Mouse (Mus musculus) liver, embryonic 16.5 days (tissue): ENCODE results near the gene 2810408A11Rik. TPM values are rescaled to one million over a fixed set of nuclear protein-coding genes. Genes with fewer than 3 reads are reported as not detected.

Experiments
- ATAC-seq: fragments of 200-750 bp; cut with Nextera tagmentation; 2 replicates; pipeline ENCODE4 v1.8.0; 2017; ENCODE audit warnings: low read depth, mild to moderate bottlenecking, moderate number of reproducible peaks, moderate library complexity
- H3K27ac ChIP-seq: fragments of 300-500 bp; sonication (generic); 2 replicates; pipeline ENCODE4 v1.5.1; 2014; ENCODE audit warnings: mild to moderate bottlenecking, low read length
- H3K27me3 ChIP-seq: fragments of 300-500 bp; sonication (generic); 2 replicates; pipeline ENCODE4 v1.6.1; 2014; ENCODE audit warnings: low read depth, low read length, mixed read lengths; ENCODE audit not compliant: control insufficient read depth, insufficient read depth
- H3K36me3 ChIP-seq: fragments of 300-500 bp; sonication (generic); 2 replicates; pipeline ENCODE4 v1.6.1; 2014; ENCODE audit warnings: mild to moderate bottlenecking; ENCODE audit not compliant: control insufficient read depth, insufficient read depth
- H3K4me1 ChIP-seq: fragments of 300-500 bp; sonication (generic); 2 replicates; pipeline ENCODE4 v1.6.1; 2014; ENCODE audit warnings: low read depth, low read length, mixed read lengths; ENCODE audit not compliant: control insufficient read depth
- H3K4me2 ChIP-seq: fragments of 300-500 bp; sonication (generic); 2 replicates; pipeline ENCODE4 v1.6.1; 2014; ENCODE audit warnings: low read depth, low read length, mixed read lengths
- H3K4me3 ChIP-seq: fragments of 300-500 bp; sonication (generic); 2 replicates; pipeline ENCODE4 v1.5.1; 2014; ENCODE audit warnings: low read depth, mild to moderate bottlenecking, low read length
- H3K9ac ChIP-seq: fragments of 300-500 bp; sonication (generic); 2 replicates; pipeline ENCODE4 v1.6.1; 2014; ENCODE audit warnings: low read depth, low read length
- H3K9me3 ChIP-seq: fragments of 300-500 bp; sonication (generic); replicated peaks from 2 replicates; pipeline ENCODE4 v1.6.1; 2016; ENCODE audit warnings: low read length; ENCODE audit not compliant: control insufficient read depth
- WGBS: fragments of 180-500 bp; shearing (Covaris S2); extraction: QIAGEN DNeasy Blood & Tissue Kit; methylation state at CpG from one replicate; pipeline ENCODE4 v1.1.7; 2014; ENCODE audit not compliant: insufficient replicate concordance; 5-methylcytosine and 5-hydroxymethylcytosine counted together
- polyA plus RNA-seq: library from polyadenylated mRNA; unstranded; fragments of >200 nt; fragmentation: Nextera tagmentation; extraction: Ambion mirVana; gene quantifications from 2 replicates; pipeline ENCODE4 v1.2.1, GENCODE M21; 2015

The 2810408A11Rik gene
- polyA plus RNA-seq, 1 experiment from 2014 or later, result 0.46 TPM

DNA sequence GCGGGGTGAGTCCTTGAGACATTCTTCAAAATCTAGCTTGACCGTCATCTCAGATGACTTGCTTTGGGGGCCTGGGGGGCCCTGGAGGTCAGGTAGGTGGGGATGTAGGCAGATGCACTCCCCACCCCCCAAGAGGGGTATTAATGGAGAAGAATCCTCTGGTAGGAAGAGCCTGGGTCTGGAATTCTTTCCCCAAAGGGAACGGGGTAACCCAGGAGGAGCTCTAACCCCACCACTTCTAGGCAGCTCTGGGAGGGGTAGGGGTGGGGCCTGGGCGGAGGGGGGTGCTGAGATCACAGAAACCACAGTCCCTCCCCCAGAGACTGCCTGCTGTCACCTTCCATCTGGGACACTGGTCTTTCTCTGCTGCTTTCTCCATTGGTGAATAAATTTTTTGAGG is 5.5 kb downstream of the 2810408A11Rik start, which contains the start of gene Acap1:
Gene Acap1, minus strand, starts transcription at position 249 of the 400 bp plus-strand sequence.
- peaks cover 29% of the 10 kb centered on the region for H3K4me1 ChIP-seq
- H3K4me2 ChIP-seq, result 0 out of 2 replicates have a peak within 1 kb of the TSS, but pooled peaks have one; percentile 22
- H3K9ac ChIP-seq, result no peak within 1 kb of the TSS
- peak within 1 kb of the TSS; percentile 64 for H3K27ac ChIP-seq
- H3K9me3 ChIP-seq, result no peaks in the 10 kb centered on the region
- no peaks in the 10 kb centered on the region for H3K36me3 ChIP-seq
- 31% methylated on average over 4 of the region's 4 CpGs for WGBS
- H3K4me3 ChIP-seq, result peak within 1 kb of the TSS; percentile 22; the same call in 1 of the 2 replicates
- 0 out of 2 replicates have a peak, but pooled peaks cover 3% of the 10 kb centered on the region for H3K27me3 ChIP-seq
- ATAC-seq, result peak; percentile 63

DNA sequence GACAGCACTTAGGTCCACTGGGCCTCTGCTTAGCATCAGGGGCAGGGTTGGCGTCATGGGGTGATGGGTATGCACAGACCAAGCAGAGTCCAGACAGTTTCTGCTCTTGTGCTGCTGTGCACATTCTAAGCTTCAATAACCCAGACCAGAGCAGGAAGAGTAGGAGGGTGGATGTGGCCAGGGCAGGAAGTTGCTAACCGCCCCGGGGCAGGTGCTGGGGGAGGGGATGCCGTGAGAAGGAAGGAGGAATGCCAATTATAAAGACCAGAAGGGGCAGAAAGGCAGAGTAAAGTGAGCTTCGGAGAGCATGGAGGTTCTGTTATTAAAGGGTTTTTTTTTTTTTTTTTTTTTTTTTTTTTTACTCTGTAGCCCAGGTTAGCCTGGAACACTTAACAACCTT is 6.1 kb downstream of the 2810408A11Rik start:
- no peak overlapping the region for H3K9ac ChIP-seq
- no peaks in the 10 kb centered on the region for H3K9me3 ChIP-seq
- 17% methylated on average over 5 of the region's 5 CpGs for WGBS
- H3K4me1 ChIP-seq, result peaks cover 23% of the 10 kb centered on the region
- no peak for ATAC-seq
- H3K36me3 ChIP-seq, result no peaks in the 10 kb centered on the region
- H3K27ac ChIP-seq, result no peak overlapping the region; the same call in 1 of the 2 replicates
- 0 out of 2 replicates have a peak, but pooled peaks cover 3% of the 10 kb centered on the region for H3K27me3 ChIP-seq
- H3K4me2 ChIP-seq, result no peak overlapping the region
- H3K4me3 ChIP-seq, result peak overlapping the region; percentile 22; the same call in 1 of the 2 replicates

GRCm38 (mm10) chr11:69891482-69891881 is 9.3 kb downstream of the 2810408A11Rik start:
- H3K27ac ChIP-seq, result no peak overlapping the region
- no peak overlapping the region for H3K4me3 ChIP-seq
- ATAC-seq, result no peak
- no peak overlapping the region for H3K9ac ChIP-seq
- H3K4me1 ChIP-seq, result peaks cover 36% of the 10 kb centered on the region
- H3K36me3 ChIP-seq, result no peaks in the 10 kb centered on the region
- H3K4me2 ChIP-seq, result no peak overlapping the region
- WGBS, result 35% methylated on average over 4 of the region's 4 CpGs
- no peaks in the 10 kb centered on the region for H3K9me3 ChIP-seq
- no peaks in the 10 kb centered on the region for H3K27me3 ChIP-seq

- ATAC-seq, result peak; percentile 76
- peak overlapping the region; percentile 27; the same call in 1 of the 2 replicates for H3K9ac ChIP-seq
Observed at GRCm38 (mm10) chr11:69886907-69887635, 13.7 kb downstream of the 2810408A11Rik start.

DNA sequence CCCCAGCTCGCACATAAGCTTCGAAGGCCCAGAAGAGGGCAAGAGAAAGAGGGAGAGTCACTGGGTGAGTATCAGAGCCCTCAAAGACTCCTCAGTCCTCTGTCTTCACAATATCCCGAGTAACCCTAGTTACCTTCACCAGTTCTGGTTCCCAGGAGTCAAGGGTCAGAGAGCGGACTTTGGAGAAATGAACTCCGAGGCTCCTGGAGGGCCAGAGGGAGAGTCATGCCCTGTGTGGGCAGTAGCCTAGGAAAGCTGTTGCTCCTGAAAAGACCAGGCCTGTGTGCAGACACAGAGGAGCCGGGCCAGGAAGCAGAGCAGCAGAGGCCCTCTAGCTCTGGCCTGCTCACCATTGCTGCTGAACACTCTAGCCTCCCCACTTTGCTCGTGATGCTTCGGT is 16.1 kb downstream of the 2810408A11Rik start:
- Histone ChIP-seq H3K27ac (no peak overlapping the region), H3K4me1 (peaks cover 45% of the 10 kb centered on the region), H3K9me3 (no peaks in the 10 kb centered on the region), H3K4me3 (no peak overlapping the region), H3K36me3 (no peaks in the 10 kb centered on the region), H3K9ac (no peak overlapping the region), H3K27me3 (no peaks in the 10 kb centered on the region), H3K4me2 (no peak overlapping the region)
- WGBS, result 70% methylated on average over 8 of the region's 8 CpGs
- ATAC-seq, result no peak

More at GRCm38 (mm10) chr11:69886907-69887635, 13.7 kb downstream of the 2810408A11Rik start:
- peak overlapping the region; percentile 41 for H3K27ac ChIP-seq
- no peaks in the 10 kb centered on the region for H3K27me3 ChIP-seq
- 20% methylated on average over 8 of the region's 8 CpGs for WGBS
- H3K9me3 ChIP-seq, result no peaks in the 10 kb centered on the region
- H3K4me3 ChIP-seq, result no peak overlapping the region
- peak overlapping the region; percentile 26 for H3K4me2 ChIP-seq
- H3K4me1 ChIP-seq, result peaks cover 29% of the 10 kb centered on the region
- no peaks in the 10 kb centered on the region for H3K36me3 ChIP-seq

- Histone ChIP-seq H3K9ac (no peak overlapping the region), H3K4me2 (no peak overlapping the region), H3K27me3 (no peaks in the 10 kb centered on the region), H3K4me3 (no peak overlapping the region), H3K4me1 (peaks cover 49% of the 10 kb centered on the region), H3K36me3 (no peaks in the 10 kb centered on the region), H3K27ac (no peak overlapping the region), H3K9me3 (no peaks in the 10 kb centered on the region)
- 73% methylated on average over 9 of the region's 9 CpGs for WGBS
- no peak for ATAC-seq
Observed at GRCm38 (mm10) chr11:69884240-69884639, 16.5 kb downstream of the 2810408A11Rik start.

- H3K4me2 ChIP-seq, result no peak overlapping the region
- ATAC-seq, result no peak
Observed at GRCm38 (mm10) chr11:69883527-69884151, 17.1 kb downstream of the 2810408A11Rik start.

DNA sequence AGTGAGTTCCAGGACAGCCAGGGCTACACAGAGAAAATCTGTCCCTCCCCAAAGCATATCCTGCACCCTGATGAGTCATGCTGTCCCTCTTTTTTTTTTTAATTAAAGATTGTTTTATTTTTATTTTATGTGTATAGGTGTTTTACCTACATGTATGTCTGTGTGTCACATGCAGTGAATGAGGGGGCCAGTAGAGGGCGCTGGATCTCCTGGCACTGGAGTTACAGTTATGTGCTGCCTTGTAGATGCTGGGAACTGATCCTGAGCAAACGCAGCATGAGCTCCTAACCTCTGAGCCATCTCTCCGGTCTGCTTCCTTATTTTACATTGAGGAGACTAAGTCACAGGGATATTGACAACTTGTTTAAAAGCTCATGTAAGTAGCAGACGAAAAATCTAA is 17.7 kb downstream of the 2810408A11Rik start:
- H3K4me3 ChIP-seq, result no peak overlapping the region
- WGBS, result 67% methylated on average over 4 of the region's 4 CpGs

More at GRCm38 (mm10) chr11:69883527-69884151, 17.1 kb downstream of the 2810408A11Rik start:
- no peak overlapping the region for H3K9ac ChIP-seq
- H3K27ac ChIP-seq, result no peak overlapping the region
- H3K36me3 ChIP-seq, result no peaks in the 10 kb centered on the region
- WGBS, result 64% methylated on average over 8 of the region's 8 CpGs
- H3K4me1 ChIP-seq, result peaks cover 55% of the 10 kb centered on the region
- H3K9me3 ChIP-seq, result no peaks in the 10 kb centered on the region
- H3K27me3 ChIP-seq, result no peaks in the 10 kb centered on the region
- H3K4me3 ChIP-seq, result no peak overlapping the region

More for the DNA sequence above, 17.7 kb downstream of the 2810408A11Rik start:
- Histone ChIP-seq H3K27ac (no peak overlapping the region), H3K4me1 (peaks cover 59% of the 10 kb centered on the region), H3K9me3 (no peaks in the 10 kb centered on the region), H3K4me2 (no peak overlapping the region), H3K9ac (no peak overlapping the region), H3K27me3 (no peaks in the 10 kb centered on the region), H3K36me3 (no peaks in the 10 kb centered on the region)
- no peak for ATAC-seq
